Mouse (Mus musculus) intestine, embryonic 16.5 days (tissue): ENCODE results near the gene Epb41l5. TPM values are rescaled to one million over a fixed set of nuclear protein-coding genes. Genes with fewer than 3 reads are reported as not detected.

ENCODE experiments used
- ATAC-seq: fragments of 200-750 bp; cut with Nextera tagmentation; 2 replicates; pipeline ENCODE4 v1.8.0; 2017; ENCODE audit warnings: moderate TSS enrichment, moderate library complexity
- H3K27ac ChIP-seq: fragments of 300-500 bp; sonication (generic); 2 replicates; pipeline ENCODE4 v1.5.1; 2014; ENCODE audit warnings: mild to moderate bottlenecking, low read length
- H3K27me3 ChIP-seq: fragments of 300-500 bp; sonication (generic); replicated peaks from 2 replicates; pipeline ENCODE4 v1.6.1; 2014; ENCODE audit warnings: low read length, control low read depth, mixed read lengths; ENCODE audit not compliant: control insufficient read depth, insufficient read depth
- H3K36me3 ChIP-seq: fragments of 300-500 bp; sonication (generic); 2 replicates; pipeline ENCODE4 v1.6.1; 2014; ENCODE audit warnings: low read length, control low read depth; ENCODE audit not compliant: control insufficient read depth, insufficient read depth
- H3K4me1 ChIP-seq: fragments of 300-500 bp; sonication (generic); 2 replicates; pipeline ENCODE4 v1.6.1; 2014; ENCODE audit warnings: low read length, control low read depth, mixed read lengths; ENCODE audit not compliant: control insufficient read depth, insufficient read depth
- H3K4me2 ChIP-seq: fragments of 300-500 bp; sonication (generic); 2 replicates; pipeline ENCODE4 v1.6.1; 2014; ENCODE audit warnings: low read depth, low read length, control low read depth
- H3K4me3 ChIP-seq: fragments of 300-500 bp; sonication (generic); 2 replicates; pipeline ENCODE4 v1.5.1; 2014; ENCODE audit warnings: mild to moderate bottlenecking, low read length
- H3K9ac ChIP-seq: fragments of 300-500 bp; sonication (generic); 2 replicates; pipeline ENCODE4 v1.6.1; 2014; ENCODE audit warnings: low read depth, low read length
- H3K9me3 ChIP-seq: fragments of 300-500 bp; sonication (generic); 2 replicates; pipeline ENCODE4 v1.6.1; 2016; ENCODE audit warnings: low read length, control low read depth; ENCODE audit not compliant: control insufficient read depth
- WGBS: fragments of 180-500 bp; shearing (Covaris S2); extraction: QIAGEN DNeasy Blood & Tissue Kit; methylation state at CpG from one replicate; pipeline ENCODE4 v1.1.7; 2014; 5-methylcytosine and 5-hydroxymethylcytosine counted together
- polyA plus RNA-seq: library from polyadenylated mRNA; unstranded; fragments of >200 nt; fragmentation: Nextera tagmentation; extraction: Ambion mirVana; gene quantifications from 2 replicates; pipeline ENCODE4 v1.2.1, GENCODE M21; 2015

The Epb41l5 gene
- polyA plus RNA-seq, 1 experiment from 2014 or later, result 36.3 TPM

- no peak for ATAC-seq
- H3K4me1 ChIP-seq, result no peaks in the 10 kb centered on the region
- no peaks in the 10 kb centered on the region for H3K36me3 ChIP-seq
These were observed 93.1 kb downstream of the Epb41l5 start for GRCm38 (mm10) chr1:119555651-119556050.

GRCm38 (mm10) chr1:119551651-119552050 is 97.1 kb downstream of the Epb41l5 start:
- H3K27me3 ChIP-seq, result no peaks in the 10 kb centered on the region
- no peak overlapping the region for H3K27ac ChIP-seq
- no peak overlapping the region for H3K4me2 ChIP-seq
- WGBS, result 97% methylated on average over 1 of the region's 1 CpGs
- no peak overlapping the region for H3K9ac ChIP-seq
- no peaks in the 10 kb centered on the region for H3K36me3 ChIP-seq
- no peaks in the 10 kb centered on the region for H3K4me1 ChIP-seq
- ATAC-seq, result no peak
- H3K9me3 ChIP-seq, result no peaks in the 10 kb centered on the region
- no peak overlapping the region for H3K4me3 ChIP-seq

More at GRCm38 (mm10) chr1:119555651-119556050, 93.1 kb downstream of the Epb41l5 start:
- 69% methylated on average over 5 of the region's 5 CpGs for WGBS
- no peaks in the 10 kb centered on the region for H3K27me3 ChIP-seq
- no peak overlapping the region for H3K9ac ChIP-seq
- H3K4me2 ChIP-seq, result no peak overlapping the region
- H3K27ac ChIP-seq, result no peak overlapping the region
- H3K9me3 ChIP-seq, result no peaks in the 10 kb centered on the region
- no peak overlapping the region for H3K4me3 ChIP-seq

GRCm38 (mm10) chr1:119550064-119550463 is 98.7 kb downstream of the Epb41l5 start:
- WGBS, result 92% methylated on average over 2 of the region's 2 CpGs
- no peaks in the 10 kb centered on the region for H3K27me3 ChIP-seq
- H3K36me3 ChIP-seq, result no peaks in the 10 kb centered on the region
- no peaks in the 10 kb centered on the region for H3K9me3 ChIP-seq
- H3K9ac ChIP-seq, result no peak overlapping the region
- no peak overlapping the region for H3K4me2 ChIP-seq
- 0 out of 2 replicates have a peak, but pooled peaks cover 2% of the 10 kb centered on the region for H3K4me1 ChIP-seq
- no peak overlapping the region for H3K27ac ChIP-seq
- ATAC-seq, result no peak
- H3K4me3 ChIP-seq, result no peak overlapping the region

- Histone ChIP-seq H3K4me1 (0 out of 2 replicates have a peak, but pooled peaks cover 3% of the 10 kb centered on the region), H3K9ac (no peak overlapping the region), H3K9me3 (no peaks in the 10 kb centered on the region), H3K4me3 (no peak overlapping the region), H3K4me2 (no peak overlapping the region), H3K27me3 (no peaks in the 10 kb centered on the region), H3K36me3 (no peaks in the 10 kb centered on the region), H3K27ac (no peak overlapping the region)
- WGBS, result 77% methylated on average over 7 of the region's 7 CpGs
- no peak for ATAC-seq
These were observed 99.5 kb downstream of the Epb41l5 start for GRCm38 (mm10) chr1:119549327-119549689.

- Histone ChIP-seq H3K4me1 (0 out of 2 replicates have a peak, but pooled peaks cover 3% of the 10 kb centered on the region), H3K27ac (no peak overlapping the region), H3K9me3 (no peaks in the 10 kb centered on the region), H3K36me3 (no peaks in the 10 kb centered on the region), H3K9ac (no peak overlapping the region), H3K4me2 (no peak overlapping the region), H3K4me3 (no peak overlapping the region), H3K27me3 (no peaks in the 10 kb centered on the region)
- 65% methylated on average over 7 of the region's 7 CpGs for WGBS
- peak; percentile 67 for ATAC-seq
These were observed 100.0 kb downstream of the Epb41l5 start for GRCm38 (mm10) chr1:119548668-119549326.

- H3K4me2 ChIP-seq, result no peak overlapping the region
- no peak for ATAC-seq
- no peak overlapping the region for H3K4me3 ChIP-seq
- peaks cover 3% of the 10 kb centered on the region; the same call in 1 of the 2 replicates for H3K4me1 ChIP-seq
- H3K27me3 ChIP-seq, result no peaks in the 10 kb centered on the region
- no peaks in the 10 kb centered on the region for H3K36me3 ChIP-seq
- H3K27ac ChIP-seq, result no peak overlapping the region
- H3K9me3 ChIP-seq, result no peaks in the 10 kb centered on the region
- 81% methylated on average over 3 of the region's 3 CpGs for WGBS
- no peak overlapping the region for H3K9ac ChIP-seq
These were observed 102.3 kb downstream of the Epb41l5 start for GRCm38 (mm10) chr1:119546490-119546889.

- no peak overlapping the region for H3K9ac ChIP-seq
- 88% methylated on average over 4 of the region's 4 CpGs for WGBS
- no peaks in the 10 kb centered on the region for H3K9me3 ChIP-seq
- no peaks in the 10 kb centered on the region for H3K36me3 ChIP-seq
- no peaks in the 10 kb centered on the region for H3K27me3 ChIP-seq
- no peak overlapping the region for H3K4me3 ChIP-seq
- ATAC-seq, result no peak
- peaks cover 6% of the 10 kb centered on the region for H3K4me1 ChIP-seq
- no peak overlapping the region for H3K27ac ChIP-seq
- H3K4me2 ChIP-seq, result no peak overlapping the region
These were observed 103.1 kb downstream of the Epb41l5 start for GRCm38 (mm10) chr1:119545671-119546070.

GRCm38 (mm10) chr1:119545164-119545563 is 103.6 kb downstream of the Epb41l5 start:
- Histone ChIP-seq H3K4me1 (peaks cover 6% of the 10 kb centered on the region), H3K4me3 (no peak overlapping the region), H3K36me3 (no peaks in the 10 kb centered on the region), H3K9ac (no peak overlapping the region), H3K4me2 (no peak overlapping the region), H3K27me3 (no peaks in the 10 kb centered on the region), H3K27ac (no peak overlapping the region), H3K9me3 (no peaks in the 10 kb centered on the region)
- ATAC-seq, result no peak
- 45% methylated on average over 2 of the region's 2 CpGs for WGBS

- Histone ChIP-seq H3K4me1 (peaks cover 6% of the 10 kb centered on the region), H3K9ac (no peak overlapping the region), H3K27ac (peak overlapping the region; percentile 37; the same call in 1 of the 2 replicates), H3K36me3 (no peaks in the 10 kb centered on the region), H3K4me2 (no peak overlapping the region), H3K27me3 (no peaks in the 10 kb centered on the region), H3K4me3 (no peak overlapping the region), H3K9me3 (no peaks in the 10 kb centered on the region)
- WGBS, result 67% methylated on average over 5 of the region's 5 CpGs
- no peak for ATAC-seq
These were observed 104.1 kb downstream of the Epb41l5 start for GRCm38 (mm10) chr1:119544611-119545155.
